Mouse (Mus musculus) lung, adult 2 months (tissue): ENCODE measurements around the gene Nemf. TPM values are rescaled to one million over a fixed set of nuclear protein-coding genes. Genes with fewer than 3 reads are reported as not detected.

Experiments used
- DNase-seq: peaks from one replicate; pipeline ENCODE4 v3.0.0; 2022
- H3K4me1 ChIP-seq: fragments of 200-500 bp; 2 replicates; pipeline ENCODE4 v1.6.1; 2011; ENCODE audit warnings: low read length; ENCODE audit not compliant: control insufficient read depth, insufficient read depth
- H3K4me3 ChIP-seq: fragments of 200-500 bp; replicated peaks from 2 replicates; pipeline ENCODE3; 2011; ENCODE audit warnings: low read depth, mild to moderate bottlenecking, control low read depth, low read length; ENCODE audit errors: extremely low read depth
- CTCF ChIP-seq: fragments of 200-500 bp; IDR thresholded peaks from 2 replicates; pipeline ENCODE4 v1.5.1; 2011; ENCODE audit warnings: mild to moderate bottlenecking, low read length, control low read depth; ENCODE audit not compliant: insufficient read depth
- POLR2A ChIP-seq: fragments of 200-500 bp; IDR thresholded peaks from 2 replicates; pipeline ENCODE4 v1.6.1; 2011; ENCODE audit warnings: low read depth, mild to moderate bottlenecking, control low read depth, low read length, borderline replicate concordance; ENCODE audit errors: extremely low read depth
- WGBS: fragments of 180-500 bp; shearing (Covaris S2); methylation state at CpG from one replicate; pipeline ENCODE4 v1.1.7; 2018; 5-methylcytosine and 5-hydroxymethylcytosine counted together
- polyA plus RNA-seq: library from polyadenylated mRNA; depleted of rRNA; stranded (reverse); fragments of >200 nt; gene quantifications from 2 replicates; pipeline ENCODE4 v1.2.3, GENCODE M21; 2012

Nemf gene
- polyA plus RNA-seq, 1 experiment: 6.4 TPM

DNA sequence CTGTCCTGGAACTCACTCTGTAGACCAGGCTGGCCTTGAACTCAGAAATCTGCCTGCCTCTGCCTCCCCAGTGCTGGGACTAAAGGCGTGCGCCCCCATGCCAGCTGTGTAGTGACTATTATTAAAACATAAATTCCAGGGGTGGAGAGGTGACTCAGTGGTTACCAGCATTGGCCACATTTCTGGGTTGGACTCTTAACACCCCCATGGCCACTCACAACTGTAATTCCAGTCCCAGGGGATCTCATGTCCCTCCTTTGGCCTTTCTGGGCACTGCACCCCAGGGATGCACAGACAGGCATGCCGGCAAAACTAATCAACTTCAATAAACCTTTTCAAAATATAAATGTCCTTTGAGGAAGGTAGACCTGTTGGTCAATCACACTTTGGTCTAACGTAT lies 58.7 kb downstream of the Nemf start:
- no peak for TF ChIP-seq CTCF
- no peak for TF ChIP-seq POLR2A
- WGBS: 87% methylated on average over 4 of the region's 4 CpGs
- Histone ChIP-seq H3K4me1 (peaks cover 5% of the 10 kb centered on the region), H3K4me3 (no peak overlapping the region)
- DNase-seq: no peak

DNA sequence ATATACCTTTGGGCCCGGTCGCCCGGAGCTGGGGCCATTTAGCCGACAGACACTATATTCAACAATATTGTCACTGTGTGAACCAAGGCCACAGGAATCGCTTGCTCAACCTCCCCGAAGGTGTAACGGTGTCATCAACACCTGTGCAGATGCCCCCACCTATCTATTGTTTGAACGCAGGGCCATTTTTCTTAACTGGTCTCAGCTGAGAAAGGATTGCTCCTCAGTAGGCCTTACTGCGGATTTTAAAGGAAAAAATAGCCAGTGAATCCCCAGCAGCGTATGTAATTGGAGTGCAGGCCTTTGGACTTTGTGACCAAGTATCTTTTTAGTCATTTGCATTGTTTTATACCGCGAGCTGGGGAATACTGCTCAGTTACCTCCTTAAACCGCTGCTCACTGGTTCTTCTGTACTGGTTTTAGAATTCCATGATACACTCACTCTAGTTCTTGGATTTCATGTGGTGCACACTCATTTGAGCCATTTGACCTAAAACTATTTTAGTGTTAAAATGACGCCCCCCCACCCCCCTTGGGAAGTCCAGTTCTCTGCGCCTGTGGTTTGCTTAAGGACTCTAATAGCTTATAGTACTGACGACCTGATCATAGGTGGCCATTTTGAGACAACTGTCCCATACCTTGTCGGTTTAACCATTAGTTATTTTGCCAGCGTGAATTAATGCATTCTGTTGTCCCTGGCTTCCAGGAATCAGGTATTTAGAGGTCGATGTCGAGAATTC lies 59.4 kb downstream of the Nemf start:
- H3K4me3 ChIP-seq: peak overlapping the region; percentile 80
- DNase-seq: no peak
- H3K4me1 ChIP-seq: peaks cover 5% of the 10 kb centered on the region
- TF ChIP-seq CTCF (no peak), POLR2A (no peak)
- 23% methylated on average over 20 of the region's 20 CpGs for WGBS

DNA sequence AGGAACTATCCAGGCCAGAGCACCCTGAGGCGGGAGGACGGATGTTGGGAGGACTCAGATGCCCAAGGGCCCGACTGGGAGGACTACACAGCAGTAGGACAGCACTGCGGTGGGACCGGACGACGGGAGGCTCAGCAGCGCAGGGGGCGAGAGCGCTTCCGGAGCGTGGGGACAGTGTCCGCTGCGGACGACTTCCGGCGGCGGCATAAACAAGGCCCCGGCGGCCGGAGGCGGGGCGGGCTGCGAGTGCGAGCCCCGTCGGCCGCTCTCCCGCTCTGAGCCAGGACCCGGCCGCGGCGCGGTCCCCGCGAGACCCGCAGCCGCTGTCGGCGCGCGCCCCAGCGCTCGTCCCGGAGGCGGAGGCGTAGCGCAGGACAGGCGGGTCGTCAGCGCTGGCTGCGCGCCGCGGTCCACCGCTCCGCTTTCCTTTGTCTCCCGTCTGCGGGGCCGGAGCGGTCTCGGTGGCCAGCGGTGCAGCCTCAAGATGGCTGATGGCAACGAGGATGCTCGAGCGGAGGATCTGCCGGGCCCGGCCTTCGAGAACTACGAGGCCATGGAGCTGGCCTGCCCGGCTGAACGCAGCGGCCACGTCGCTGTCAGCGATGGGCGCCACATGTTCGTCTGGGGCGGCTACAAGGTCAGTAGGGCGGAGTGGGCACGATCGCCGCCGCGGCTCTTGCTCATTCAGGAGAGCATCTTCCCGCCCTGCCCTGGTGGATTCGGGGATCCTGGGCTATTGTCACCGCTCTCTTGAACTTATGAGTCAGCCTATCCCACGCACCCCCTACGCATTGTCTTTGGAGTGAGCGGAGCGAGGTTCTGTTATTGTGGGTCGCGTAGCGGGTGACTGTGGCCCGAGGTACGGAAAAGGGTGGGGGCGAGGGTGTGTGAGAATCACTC lies 60.2 kb downstream of the Nemf start, which contains the start of gene Klhdc2:
Gene Klhdc2 (plus strand): TSS at position 171 of the 900 bp plus-strand sequence.
- peak within 1 kb of the TSS; percentile 80 for H3K4me3 ChIP-seq
- peak; percentile 81 for DNase-seq
- TF ChIP-seq POLR2A (peak; percentile 81; the same call in 1 of the 2 replicates), CTCF (no peak)
- WGBS: 1% methylated on average over 64 of the region's 98 CpGs
- H3K4me1 ChIP-seq: peaks cover 5% of the 10 kb centered on the region

DNA sequence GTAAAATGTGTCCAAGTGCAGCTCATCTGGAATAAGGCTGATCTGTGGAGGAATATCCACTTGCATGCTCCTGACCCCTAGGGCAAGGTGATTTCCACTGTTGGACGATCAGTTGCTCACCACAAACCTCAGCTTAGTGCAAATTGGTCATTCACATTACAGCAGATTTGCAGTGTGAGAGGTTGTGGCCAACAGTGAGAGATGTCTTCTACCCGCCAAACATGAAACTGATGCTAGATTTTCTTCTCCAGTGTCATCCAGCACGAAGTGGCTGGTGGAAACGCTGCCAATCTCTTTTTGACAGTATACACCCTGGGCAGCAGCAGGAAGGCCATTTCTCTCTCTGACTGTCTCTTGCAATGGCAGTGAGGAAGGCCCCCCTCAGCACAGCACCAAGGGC lies 61.3 kb downstream of the Nemf start:
- no peak for DNase-seq
- Histone ChIP-seq H3K4me3 (peak overlapping the region; percentile 19), H3K4me1 (peaks cover 5% of the 10 kb centered on the region)
- TF ChIP-seq CTCF (no peak), POLR2A (no peak)
- 78% methylated on average over 4 of the region's 4 CpGs for WGBS

DNA sequence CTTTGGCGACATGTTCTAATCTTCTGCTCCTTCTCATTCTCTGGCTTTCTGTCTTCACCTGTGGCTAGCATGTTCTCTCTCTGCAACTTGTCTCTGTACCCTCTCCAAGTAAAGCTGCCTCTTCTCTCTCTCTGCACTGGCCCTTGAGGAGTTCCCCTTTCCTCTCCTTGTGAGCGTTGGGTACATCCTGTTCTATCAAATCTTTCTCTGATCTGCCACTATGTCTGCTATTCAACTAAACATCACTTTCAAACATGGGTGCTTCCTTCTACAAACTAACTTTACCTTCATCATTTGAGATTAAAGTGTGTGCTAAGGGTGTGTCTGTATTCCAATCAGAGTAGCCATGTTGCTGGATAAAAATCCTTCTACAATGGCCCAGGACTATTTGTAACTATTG lies 62.0 kb downstream of the Nemf start:
- 82% methylated on average over 2 of the region's 2 CpGs for WGBS
- peaks cover 5% of the 10 kb centered on the region for H3K4me1 ChIP-seq
- DNase-seq: no peak
- H3K4me3 ChIP-seq: no peak overlapping the region
- TF ChIP-seq POLR2A (no peak), CTCF (no peak)

DNA sequence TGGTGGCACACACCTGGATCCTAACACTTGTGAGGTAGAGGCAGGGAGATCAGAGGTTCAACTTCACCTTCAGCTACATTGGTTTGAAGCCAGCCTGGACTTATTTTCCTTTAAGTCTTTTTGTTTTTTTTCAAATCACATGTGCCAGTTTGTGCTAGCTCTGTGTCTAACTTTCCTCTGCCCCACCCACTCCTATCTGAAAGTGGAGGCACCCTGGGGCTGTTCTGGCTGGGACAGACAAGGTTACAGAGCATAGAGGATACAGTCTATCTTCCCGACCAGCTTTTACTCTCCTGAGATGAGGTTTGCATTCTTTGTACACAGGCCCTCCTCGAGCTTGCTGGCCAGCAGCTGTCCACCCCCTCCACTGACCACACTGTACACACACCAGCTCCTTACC lies 63.1 kb downstream of the Nemf start:
- H3K4me1 ChIP-seq: peaks cover 5% of the 10 kb centered on the region
- no peak for TF ChIP-seq CTCF
- TF ChIP-seq POLR2A: no peak
- WGBS: 53% methylated on average over 2 of the region's 2 CpGs
- no peak overlapping the region for H3K4me3 ChIP-seq
- no peak for DNase-seq

DNA sequence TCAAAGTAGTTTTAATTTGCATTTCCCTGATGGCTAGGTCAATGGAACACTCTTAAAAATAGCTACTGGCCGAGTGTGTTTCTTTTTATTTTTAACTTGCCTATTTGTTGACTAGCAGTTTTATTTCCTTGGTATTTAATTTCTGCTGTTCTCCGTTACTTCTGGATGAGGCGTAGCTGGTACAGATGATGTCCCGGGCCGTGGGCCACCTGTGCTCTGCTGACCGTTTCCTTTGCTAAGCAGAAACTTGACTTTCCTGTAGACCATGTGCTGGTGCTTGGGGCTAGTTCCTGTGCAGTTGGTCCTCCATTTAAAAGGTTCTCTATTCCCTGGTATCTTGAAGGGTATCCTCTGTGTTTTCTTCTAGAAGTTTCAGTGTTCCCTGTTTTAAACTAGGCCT lies 64.6 kb downstream of the Nemf start:
- H3K4me1 ChIP-seq: no peaks in the 10 kb centered on the region
- 86% methylated on average over 6 of the region's 6 CpGs for WGBS
- TF ChIP-seq POLR2A (no peak), CTCF (no peak)
- DNase-seq: no peak
- H3K4me3 ChIP-seq: no peak overlapping the region

DNA sequence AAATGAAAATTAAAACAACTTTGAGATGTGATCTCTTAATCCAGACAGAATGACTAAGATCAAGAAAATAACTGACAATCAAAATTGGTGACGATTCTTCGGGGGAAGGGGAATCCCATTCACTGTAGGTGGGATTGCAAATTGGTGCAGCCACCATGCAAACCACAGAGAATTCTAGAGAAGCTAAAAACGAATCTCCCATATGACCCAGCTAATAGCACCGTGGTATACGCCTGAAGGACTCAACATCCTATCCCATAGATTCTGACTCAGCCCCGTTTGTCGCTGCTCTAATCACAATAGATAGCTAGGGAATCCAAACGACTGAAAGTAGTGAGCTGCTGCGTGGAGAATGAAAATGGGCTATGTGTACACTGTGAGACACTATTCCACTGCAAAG lies 68.3 kb downstream of the Nemf start:
- WGBS: 78% methylated on average over 9 of the region's 9 CpGs
- H3K4me3 ChIP-seq: no peak overlapping the region
- DNase-seq: no peak
- TF ChIP-seq POLR2A (no peak), CTCF (no peak)
- H3K4me1 ChIP-seq: no peaks in the 10 kb centered on the region

DNA sequence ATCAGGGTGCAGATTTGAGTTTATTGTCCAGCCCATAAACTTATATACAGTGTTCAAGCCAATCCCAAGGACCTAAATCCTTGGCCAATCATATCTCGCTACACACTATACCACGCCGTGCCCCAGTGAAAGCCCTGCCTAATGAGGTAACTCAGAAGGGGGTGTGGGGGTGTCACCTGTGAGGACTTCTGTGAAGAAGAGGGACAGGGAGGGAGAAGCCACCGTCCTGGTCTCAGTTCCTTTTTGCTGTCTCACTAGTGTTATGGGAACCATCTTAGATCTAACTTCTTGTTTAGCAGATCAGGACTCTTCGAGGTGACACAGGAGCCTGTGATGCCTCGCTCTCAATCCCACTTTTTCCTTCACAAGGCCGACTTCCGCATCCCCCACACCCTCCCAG lies 69.4 kb downstream of the Nemf start:
- TF ChIP-seq POLR2A (no peak), CTCF (no peak)
- 84% methylated on average over 8 of the region's 8 CpGs for WGBS
- DNase-seq: no peak
- Histone ChIP-seq H3K4me3 (no peak overlapping the region), H3K4me1 (no peaks in the 10 kb centered on the region)
